Mouse (Mus musculus): ENCODE results near the gene Pld1.

- TF ChIP-seq CTCF (IDR thresholded peaks at IDR 0.05; ENCODE audit: extremely low read depth, insufficient read length, insufficient replicate concordance, low read depth, low read length), result no peak
- TF ChIP-seq POLR2A (IDR thresholded peaks at IDR 0.05; ENCODE audit: low read depth, low read length), result no peak
These were observed 96.3 kb downstream of the Pld1 start for GRCm38 (mm10) chr3:28034707-28035333.

Measured in small intestine, adult 2 months (tissue).